Mouse (Mus musculus): ENCODE data around the gene Lamc2. TPM values are rescaled to one million over a fixed set of nuclear protein-coding genes. Genes with fewer than 3 reads are reported as not detected.

The Lamc2 gene
- 1.4 and 2.6 TPM in 2 replicates for polyA plus RNA-seq (2015; fragmentation: Nextera tagmentation; extraction: Ambion mirVana)

GRCm38 (mm10) chr1:153185828-153186803 is at the start of gene Lamc2:
Lamc2 (minus strand) TSS chr1:153186447.

Other genes with a start within 250 kb of the Lamc2 start
- 2.2 and 10.0 TPM in 2 replicates for gene Nmnat2, start 231.5 kb downstream of the Lamc2 start, polyA plus RNA-seq (2015; fragmentation: Nextera tagmentation; extraction: Ambion mirVana)
- gene Lamc1, start 146.3 kb upstream of the Lamc2 start, polyA plus RNA-seq (2015; fragmentation: Nextera tagmentation; extraction: Ambion mirVana) = 42.9 and 49.4 TPM in 2 replicates
- 0.33 and 0.35 TPM in 2 replicates for gene Shcbp1l, start 238.7 kb upstream of the Lamc2 start, polyA plus RNA-seq (2015; fragmentation: Nextera tagmentation; extraction: Ambion mirVana)